Mouse (Mus musculus) G1E-ER4 (cell line): ENCODE data around the gene Ttc12. TPM values are rescaled to one million over a fixed set of nuclear protein-coding genes. Genes with fewer than 3 reads are reported as not detected.

Experiments used
- GATA1 ChIP-seq: IDR thresholded peaks from one replicate; pipeline ENCODE4 v1.8.0; 2012; ENCODE audit warnings: low read length, inconsistent platforms
- polyA plus RNA-seq: library from polyadenylated mRNA; stranded (reverse); fragments of >175 nt; gene quantifications from 2 replicates; pipeline ENCODE4 v1.2.3, GENCODE M21; 2012

Gene Ttc12
- not detected in 2 replicates for polyA plus RNA-seq

DNA sequence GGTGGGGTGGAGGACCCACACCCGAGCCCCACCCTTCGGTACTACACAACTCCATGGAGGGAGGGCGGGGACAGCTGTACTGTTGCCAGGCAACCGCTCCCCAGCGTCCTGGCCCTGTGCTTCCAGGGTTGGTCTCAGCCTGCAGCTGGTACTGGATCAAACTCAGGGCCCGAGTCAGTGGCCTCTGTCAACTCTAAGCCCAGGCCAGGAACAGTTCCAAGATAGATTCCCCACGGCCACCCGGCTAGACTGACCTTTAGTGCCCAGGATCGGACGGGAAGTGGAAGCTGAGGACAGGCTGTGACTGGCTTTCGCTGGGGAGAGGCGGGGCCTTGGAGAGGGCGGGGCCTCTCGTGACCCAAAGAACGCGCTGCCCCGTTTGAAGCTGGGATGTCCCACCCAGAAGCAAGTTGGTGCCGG is at the start of gene Ttc12:
TSS of gene Ttc12 (minus strand) at position 334 of the 420 bp plus-strand sequence.
- TF ChIP-seq GATA1, result no peak

DNA sequence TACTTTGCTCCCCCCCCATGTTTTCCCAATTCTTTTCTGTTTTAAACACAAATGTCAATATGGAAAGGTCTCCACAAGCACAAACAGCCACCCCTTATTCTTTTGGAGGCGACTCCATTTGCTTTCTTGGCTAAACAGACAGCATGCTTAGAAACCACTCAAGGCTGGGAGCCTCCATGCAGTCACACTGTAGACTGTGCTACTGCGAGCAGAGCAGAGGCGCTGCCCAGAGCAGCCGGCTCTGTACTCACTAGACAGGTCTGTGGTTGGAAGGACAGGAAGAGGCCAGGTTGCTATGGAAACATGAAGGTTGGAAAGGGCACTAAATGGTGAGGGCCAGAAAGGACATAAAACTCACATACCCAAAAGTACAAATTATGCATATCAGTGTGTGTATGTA is 48.9 kb upstream of the Ttc12 start:
- no peak for TF ChIP-seq GATA1

- no peak for TF ChIP-seq GATA1
Measured at GRCm38 (mm10) chr9:49533912-49534491, 48.0 kb upstream of the Ttc12 start.

GRCm38 (mm10) chr9:49533455-49533854 is 47.4 kb upstream of the Ttc12 start:
- TF ChIP-seq GATA1, result no peak

DNA sequence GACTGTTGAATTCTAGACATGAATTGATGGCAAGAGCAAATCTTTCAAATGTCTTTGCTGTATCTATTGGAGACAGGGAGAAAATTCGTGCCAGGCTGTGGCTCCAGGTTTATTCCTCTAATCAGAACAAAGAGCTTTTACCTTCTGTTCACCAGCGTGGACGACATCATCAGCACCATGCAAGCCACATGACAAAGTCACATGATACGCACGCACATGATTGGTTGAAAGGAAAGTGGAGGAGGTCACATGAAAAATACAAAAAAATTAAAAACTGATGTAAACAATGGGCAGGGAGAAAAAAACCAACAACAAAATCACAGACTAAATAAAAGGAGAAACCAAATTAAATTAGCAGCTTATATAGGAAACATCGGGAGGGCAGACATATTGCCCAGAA is 45.8 kb upstream of the Ttc12 start:
- TF ChIP-seq GATA1, result no peak

- no peak for TF ChIP-seq GATA1
Measured at GRCm38 (mm10) chr9:49531257-49531656, 45.2 kb upstream of the Ttc12 start.

- TF ChIP-seq GATA1, result no peak
Measured at GRCm38 (mm10) chr9:49530739-49531138, 44.7 kb upstream of the Ttc12 start.

GRCm38 (mm10) chr9:49529366-49529959 is 43.4 kb upstream of the Ttc12 start:
- no peak for TF ChIP-seq GATA1

DNA sequence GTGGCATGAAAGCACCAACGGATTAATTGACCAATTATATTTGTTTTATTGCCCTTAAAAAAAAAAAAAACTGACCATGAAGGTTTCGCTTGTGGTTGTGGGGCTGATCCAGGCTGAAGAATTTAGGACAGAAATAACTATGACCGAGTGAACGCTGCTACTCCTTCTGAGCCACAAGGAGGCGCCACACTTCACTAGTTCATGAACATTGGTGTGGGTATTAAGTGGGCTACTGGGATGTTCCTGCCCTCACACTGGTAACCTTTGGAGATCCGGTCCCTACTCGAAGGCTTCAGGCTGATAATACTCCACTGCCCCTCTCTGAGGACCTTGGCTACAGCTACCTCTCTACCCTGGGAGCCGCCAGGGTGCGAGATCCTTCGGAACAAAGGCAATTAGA is 42.9 kb upstream of the Ttc12 start:
- TF ChIP-seq GATA1, result no peak

- no peak for TF ChIP-seq GATA1
Measured at GRCm38 (mm10) chr9:49528026-49528425, 42.0 kb upstream of the Ttc12 start.

DNA sequence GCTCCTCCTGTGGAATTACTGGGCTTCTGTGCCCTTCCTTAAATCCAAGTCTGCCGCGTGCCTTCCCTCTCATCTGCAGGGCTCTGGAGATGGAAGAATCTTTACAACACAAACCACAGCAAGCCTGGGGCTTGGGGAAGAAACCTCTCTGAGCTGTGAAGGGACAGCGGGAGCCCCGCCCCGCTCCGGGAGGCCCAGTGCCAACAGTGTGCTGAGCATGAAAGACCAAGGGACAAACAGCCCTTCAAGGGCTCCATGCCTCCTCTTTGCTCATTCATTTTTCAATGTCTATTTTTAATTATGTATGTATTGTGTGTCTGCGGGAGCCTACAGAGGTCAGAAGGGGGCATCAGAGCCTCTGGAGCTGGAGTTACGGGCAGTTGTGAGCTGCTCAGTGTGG is 41.3 kb upstream of the Ttc12 start:
- no peak for TF ChIP-seq GATA1

DNA sequence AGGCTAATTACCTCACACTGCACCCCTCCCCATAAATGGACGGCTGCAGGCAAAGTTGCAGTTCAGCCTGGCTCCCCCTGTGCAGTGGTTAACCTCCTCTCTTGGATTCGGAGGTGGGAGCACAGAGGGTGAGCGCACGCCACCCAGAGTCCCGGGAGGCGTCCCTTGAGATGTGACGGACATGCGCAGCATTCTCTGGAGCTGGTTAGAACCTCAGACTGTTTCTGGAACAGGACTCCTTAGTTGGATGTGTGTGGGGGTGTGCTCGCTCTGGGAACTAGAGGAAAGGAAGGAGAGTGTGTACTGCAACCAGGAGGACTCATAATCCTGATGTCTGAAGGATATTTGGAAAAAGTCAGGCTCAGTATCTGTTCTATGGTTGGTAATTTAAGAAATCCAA is 38.7 kb upstream of the Ttc12 start:
- no peak for TF ChIP-seq GATA1

DNA sequence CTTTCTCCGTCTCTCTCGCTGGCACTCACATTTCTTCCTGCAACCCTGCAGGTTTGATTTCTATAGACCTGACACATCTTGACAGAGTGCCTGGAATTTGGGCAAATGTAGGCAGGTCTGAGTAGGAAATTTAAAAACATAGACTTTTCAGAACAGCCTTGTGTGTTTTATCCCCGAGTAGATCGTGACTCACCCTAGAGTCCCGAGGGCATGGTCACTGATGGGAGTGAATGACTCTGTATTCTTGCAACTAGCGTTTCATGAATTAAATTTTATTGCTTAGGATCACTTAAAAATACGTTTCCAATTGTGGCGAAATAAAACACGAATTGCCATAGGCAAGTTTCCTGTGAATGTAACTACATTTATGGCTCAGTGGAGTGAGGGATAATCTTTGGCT is 37.9 kb upstream of the Ttc12 start:
- TF ChIP-seq GATA1, result no peak

DNA sequence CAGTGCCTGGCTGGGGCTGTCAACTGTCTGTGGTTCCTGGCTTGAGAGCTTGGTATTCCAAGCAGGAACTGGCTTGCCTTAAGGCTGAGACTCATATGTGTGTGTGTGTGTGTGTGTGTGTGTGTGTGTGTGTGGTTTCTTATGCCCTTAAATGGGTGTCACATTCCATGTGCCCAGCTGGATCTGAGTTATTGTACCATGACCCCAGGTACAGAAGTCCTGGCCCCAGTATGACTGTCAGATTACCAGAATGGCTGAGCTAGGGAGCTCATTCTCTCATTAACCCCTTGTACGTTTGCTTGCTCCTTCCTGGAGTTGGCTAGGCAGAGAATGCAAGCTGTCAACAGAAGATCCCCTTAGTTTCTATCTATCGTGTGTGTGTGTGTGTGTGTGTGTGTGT is 28.3 kb upstream of the Ttc12 start:
- no peak for TF ChIP-seq GATA1

DNA sequence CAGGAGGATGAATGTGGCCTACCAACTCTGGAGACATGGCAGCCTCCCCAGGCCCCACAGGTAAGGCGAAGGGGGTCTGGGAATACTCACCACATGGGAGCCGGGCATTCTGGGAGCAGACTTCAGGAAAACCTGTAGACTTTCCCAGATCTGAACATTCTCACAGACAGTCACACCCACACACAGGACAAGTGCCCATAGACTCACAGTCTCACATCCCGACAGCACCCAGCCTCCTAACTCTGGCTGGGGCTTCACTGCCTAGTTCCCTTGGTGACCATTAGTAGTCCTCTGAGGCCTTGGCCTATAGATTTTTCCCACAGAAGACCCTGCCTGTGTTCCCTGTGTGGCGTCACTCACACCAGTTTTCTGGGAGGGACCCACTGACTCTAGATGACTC is 24.6 kb upstream of the Ttc12 start:
- TF ChIP-seq GATA1, result no peak

DNA sequence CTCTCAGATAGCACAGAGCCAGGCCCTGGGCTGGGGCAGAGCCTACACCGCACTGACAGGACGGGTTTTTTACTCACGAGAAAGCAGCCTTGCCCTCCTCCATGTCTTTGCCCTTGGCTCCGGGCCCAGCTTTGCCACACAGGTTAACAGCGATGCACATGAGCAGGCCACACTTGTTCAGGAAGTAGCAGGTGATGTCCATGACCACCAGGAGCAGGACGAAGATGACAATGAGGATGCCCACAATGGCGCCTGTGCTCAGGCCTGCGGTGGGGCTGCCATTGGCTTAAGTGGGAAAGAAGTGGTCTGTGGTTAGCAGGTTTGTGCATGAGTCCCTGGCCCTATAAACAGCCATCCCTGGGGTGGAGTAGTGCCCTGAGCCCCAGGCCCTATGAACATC is 23.6 kb upstream of the Ttc12 start:
- no peak for TF ChIP-seq GATA1

- no peak for TF ChIP-seq GATA1
Measured at GRCm38 (mm10) chr9:49509094-49509493, 23.1 kb upstream of the Ttc12 start.
